Mouse (Mus musculus) hindbrain, embryonic 11.5 days (tissue): ENCODE data around the gene Tbc1d9b. TPM values are rescaled to one million over a fixed set of nuclear protein-coding genes. Genes with fewer than 3 reads are reported as not detected.

Source experiments
- ATAC-seq: fragments of 200-750 bp; cut with Nextera tagmentation; 2 replicates; pipeline ENCODE4 v1.8.0; 2017; ENCODE audit warnings: mild to moderate bottlenecking, moderate TSS enrichment, moderate library complexity; ENCODE audit not compliant: low FRiP score
- DNase-seq: peaks from one replicate; pipeline ENCODE4 v3.0.0-alpha.2; 2015; ENCODE audit warnings: low spot score
- H3K27ac ChIP-seq: fragments of 300-500 bp; sonication (generic); 2 replicates; pipeline ENCODE4 v1.5.1; 2014; ENCODE audit warnings: mild to moderate bottlenecking, low read depth, low read length
- H3K27me3 ChIP-seq: fragments of 300-500 bp; sonication (generic); 2 replicates; pipeline ENCODE4 v1.6.1; 2014; ENCODE audit warnings: mild to moderate bottlenecking, low read length, moderate library complexity, mixed read lengths; ENCODE audit not compliant: control insufficient read depth, insufficient read depth
- H3K36me3 ChIP-seq: fragments of 300-500 bp; sonication (generic); 2 replicates; pipeline ENCODE4 v1.6.1; 2014; ENCODE audit warnings: mild to moderate bottlenecking, low read length, moderate library complexity, mixed read lengths; ENCODE audit not compliant: control insufficient read depth, insufficient read depth
- H3K4me1 ChIP-seq: fragments of 300-500 bp; sonication (generic); replicated peaks from 2 replicates; pipeline ENCODE4 v1.6.1; 2014; ENCODE audit warnings: low read length, mixed read lengths; ENCODE audit not compliant: control insufficient read depth, insufficient read depth
- H3K4me2 ChIP-seq: fragments of 300-500 bp; sonication (generic); replicated peaks from 2 replicates; pipeline ENCODE4 v1.6.1; 2014; ENCODE audit warnings: mild to moderate bottlenecking, low read depth, low read length
- H3K4me3 ChIP-seq: fragments of 300-500 bp; sonication (generic); 2 replicates; pipeline ENCODE4 v1.5.1; 2014; ENCODE audit warnings: low read depth, low read length
- H3K9ac ChIP-seq: fragments of 300-500 bp; sonication (generic); 2 replicates; pipeline ENCODE4 v1.6.1; 2014; ENCODE audit warnings: low read depth, low read length
- H3K9me3 ChIP-seq: fragments of 300-500 bp; sonication (generic); 2 replicates; pipeline ENCODE4 v1.6.1; 2016; ENCODE audit warnings: low read length; ENCODE audit not compliant: control insufficient read depth
- WGBS: fragments of 180-500 bp; shearing (Covaris S2); extraction: QIAGEN DNeasy Blood & Tissue Kit; methylation state at CpG from one replicate; pipeline ENCODE4 v1.1.7; 2014; 5-methylcytosine and 5-hydroxymethylcytosine counted together
- polyA plus RNA-seq: library from polyadenylated mRNA; unstranded; fragments of >200 nt; fragmentation: Nextera tagmentation; extraction: Ambion mirVana; gene quantifications from 2 replicates; pipeline ENCODE4 v1.2.1, GENCODE M21; 2014

The Tbc1d9b gene
- polyA plus RNA-seq, 1 experiment from 2014 or later, result 22.0 TPM

DNA sequence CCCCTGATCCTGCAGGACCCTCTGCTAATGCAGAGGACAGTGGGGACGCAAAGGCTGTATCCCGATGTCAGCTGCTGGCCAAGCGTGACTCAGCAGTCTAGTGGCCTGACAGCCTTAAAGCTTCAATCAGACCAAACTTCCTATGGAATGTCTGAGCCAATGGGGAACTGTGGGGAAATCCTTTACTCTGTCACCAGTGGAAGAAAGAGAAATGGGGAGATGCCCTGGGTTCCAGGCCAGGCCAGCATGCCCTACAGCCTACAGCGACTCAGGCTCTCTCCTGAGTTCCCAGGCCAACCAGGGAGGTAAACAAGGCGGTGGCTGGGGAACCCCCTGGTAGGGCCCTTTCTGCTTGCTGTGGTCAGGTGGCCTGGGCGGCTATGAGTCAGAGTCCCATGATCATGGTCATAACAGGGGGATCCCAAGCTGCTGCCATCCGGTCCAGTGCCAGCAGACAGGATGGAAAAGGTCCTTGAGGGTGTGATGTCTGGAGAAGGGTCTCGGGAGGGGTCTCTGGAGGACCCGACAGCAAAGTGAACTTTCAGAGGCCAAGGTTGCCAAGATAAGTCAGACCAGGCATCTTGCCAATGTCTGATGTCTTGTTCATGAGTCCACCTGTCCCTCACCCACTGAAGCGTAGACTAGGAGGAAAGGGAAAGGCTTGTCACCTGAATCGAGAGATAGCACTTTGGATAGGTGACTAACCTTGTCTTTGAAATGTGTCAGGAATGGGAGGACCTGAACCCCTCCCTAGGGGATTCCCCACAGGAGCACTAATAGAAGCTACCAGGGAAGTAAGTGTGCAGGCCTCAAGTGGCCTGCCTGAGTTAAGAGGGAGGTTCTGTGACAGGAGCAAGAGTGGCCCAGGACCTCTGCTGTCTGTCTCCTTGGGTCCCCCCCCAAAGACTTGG, 81.9 kb downstream of the Tbc1d9b start:
- H3K27ac ChIP-seq, result no peak overlapping the region
- ATAC-seq (no peak), DNase-seq (no peak)
- H3K9me3 ChIP-seq, result no peaks in the 10 kb centered on the region
- no peaks in the 10 kb centered on the region for H3K4me1 ChIP-seq
- H3K4me3 ChIP-seq, result no peak overlapping the region
- H3K4me2 ChIP-seq, result no peak overlapping the region
- no peak overlapping the region for H3K9ac ChIP-seq
- H3K36me3 ChIP-seq, result no peaks in the 10 kb centered on the region
- 71% methylated on average over 11 of the region's 11 CpGs for WGBS
- H3K27me3 ChIP-seq, result no peaks in the 10 kb centered on the region

DNA sequence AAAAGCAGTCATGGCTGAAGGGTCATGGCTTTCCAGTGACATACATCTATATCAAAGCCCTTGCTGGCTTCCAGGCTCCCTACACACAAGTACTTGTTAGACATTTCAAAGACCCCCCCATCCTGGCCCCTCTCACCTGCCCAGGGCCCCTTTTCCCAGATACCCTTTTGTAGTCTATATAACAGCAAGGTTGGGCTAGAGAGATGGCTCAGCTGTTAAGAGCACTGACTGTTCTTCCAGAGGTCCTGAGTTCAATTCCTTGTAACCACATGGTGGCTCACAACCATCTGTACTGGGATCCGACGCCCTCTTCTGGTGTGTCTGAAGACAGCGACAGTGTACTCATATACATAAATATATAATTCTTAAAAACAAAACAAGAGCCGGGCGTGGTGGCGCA, 83.4 kb downstream of the Tbc1d9b start:
- no peak for DNase-seq
- Histone ChIP-seq H3K27me3 (no peaks in the 10 kb centered on the region), H3K4me3 (no peak overlapping the region), H3K9ac (no peak overlapping the region), H3K27ac (no peak overlapping the region), H3K36me3 (no peaks in the 10 kb centered on the region), H3K4me1 (no peaks in the 10 kb centered on the region), H3K9me3 (no peaks in the 10 kb centered on the region), H3K4me2 (no peak overlapping the region)
- WGBS, result 95% methylated on average over 6 of the region's 6 CpGs
- ATAC-seq, result no peak

DNA sequence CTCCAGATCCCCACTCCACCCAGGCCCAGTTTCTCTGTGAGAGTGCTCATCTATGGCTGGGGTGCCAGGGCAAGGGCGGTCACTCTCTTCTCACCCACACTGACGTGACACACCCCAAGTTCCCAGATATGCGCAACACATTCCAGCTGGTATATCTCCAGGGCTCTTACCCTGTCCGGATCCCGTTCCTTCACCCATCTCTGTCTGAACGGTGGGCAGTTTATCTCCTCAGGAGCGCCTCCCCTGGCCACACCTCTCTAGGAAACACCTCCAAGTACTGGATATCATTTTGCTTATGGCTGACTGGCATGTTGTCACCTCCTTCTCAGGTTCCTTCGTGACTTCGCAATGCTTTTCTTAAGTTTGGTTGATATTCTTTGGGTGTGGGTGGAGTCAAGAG, 84.4 kb downstream of the Tbc1d9b start:
- no peaks in the 10 kb centered on the region for H3K9me3 ChIP-seq
- no peaks in the 10 kb centered on the region for H3K27me3 ChIP-seq
- no peak overlapping the region for H3K4me3 ChIP-seq
- no peak overlapping the region for H3K9ac ChIP-seq
- 21% methylated on average over 9 of the region's 9 CpGs for WGBS
- H3K36me3 ChIP-seq, result no peaks in the 10 kb centered on the region
- ATAC-seq (no peak), DNase-seq (no peak)
- no peak overlapping the region for H3K27ac ChIP-seq
- H3K4me1 ChIP-seq, result no peaks in the 10 kb centered on the region
- H3K4me2 ChIP-seq, result no peak overlapping the region

DNA sequence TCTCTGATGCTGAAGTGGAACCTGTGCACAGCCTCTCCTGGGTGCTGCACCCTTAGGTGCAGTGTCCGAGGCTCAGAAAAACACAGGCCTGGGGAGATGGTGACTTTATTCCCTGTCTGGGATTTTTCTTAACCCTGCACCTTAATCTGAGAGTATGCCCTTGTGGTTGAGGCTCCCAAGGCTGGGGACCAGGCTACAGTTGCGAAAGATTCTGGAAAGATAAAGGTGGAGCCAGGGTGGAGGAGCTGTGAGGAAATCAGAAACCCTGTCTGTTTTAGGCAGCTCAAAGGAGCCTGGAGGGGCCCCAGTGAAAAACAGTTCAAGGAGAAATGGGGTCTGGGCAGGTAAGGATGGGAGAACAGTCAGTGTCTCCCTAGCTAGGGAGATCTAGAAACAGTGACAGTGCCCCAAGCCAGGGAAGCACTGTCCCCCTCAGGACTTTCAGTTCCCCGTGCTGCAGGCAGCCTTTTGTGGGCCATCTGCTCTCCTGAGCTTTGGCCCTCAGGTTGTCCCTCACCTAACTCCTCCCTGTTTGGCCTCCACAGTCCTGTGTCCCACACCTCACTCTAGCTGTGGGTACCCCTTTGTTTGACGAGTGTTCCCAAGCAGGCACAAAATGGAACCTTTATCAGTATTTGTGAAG, 85.6 kb downstream of the Tbc1d9b start:
- Histone ChIP-seq H3K4me1 (no peaks in the 10 kb centered on the region), H3K36me3 (no peaks in the 10 kb centered on the region), H3K9me3 (no peaks in the 10 kb centered on the region), H3K9ac (no peak overlapping the region), H3K4me2 (no peak overlapping the region), H3K27ac (no peak overlapping the region), H3K27me3 (no peaks in the 10 kb centered on the region), H3K4me3 (no peak overlapping the region)
- DNase-seq, result no peak
- 65% methylated on average over 4 of the region's 4 CpGs for WGBS
- no peak for ATAC-seq

DNA sequence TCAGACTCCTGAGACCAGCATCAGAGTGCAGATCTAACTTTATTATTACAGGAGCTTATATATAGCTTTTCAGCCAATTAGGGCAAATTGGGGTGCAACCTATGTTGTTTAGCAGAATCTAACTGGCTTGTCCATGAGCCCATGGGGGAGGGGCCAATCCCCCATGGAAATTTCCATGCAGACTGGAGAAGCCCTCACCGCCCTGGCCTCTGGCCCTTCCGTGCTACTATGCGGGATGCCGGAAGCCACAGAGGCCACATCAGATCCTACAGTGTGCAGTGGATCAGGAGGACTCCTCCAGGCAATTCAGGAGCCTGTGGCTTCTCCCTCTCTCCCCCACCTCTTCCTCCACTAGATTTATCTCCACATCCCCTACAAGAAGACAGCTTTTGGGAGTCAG, 86.6 kb downstream of the Tbc1d9b start:
- ATAC-seq, result no peak
- no peak for DNase-seq
- 48% methylated on average over 4 of the region's 4 CpGs for WGBS
- Histone ChIP-seq H3K4me1 (no peaks in the 10 kb centered on the region), H3K9ac (no peak overlapping the region), H3K4me3 (no peak overlapping the region), H3K36me3 (no peaks in the 10 kb centered on the region), H3K27me3 (no peaks in the 10 kb centered on the region), H3K9me3 (no peaks in the 10 kb centered on the region), H3K27ac (no peak overlapping the region), H3K4me2 (no peak overlapping the region)

DNA sequence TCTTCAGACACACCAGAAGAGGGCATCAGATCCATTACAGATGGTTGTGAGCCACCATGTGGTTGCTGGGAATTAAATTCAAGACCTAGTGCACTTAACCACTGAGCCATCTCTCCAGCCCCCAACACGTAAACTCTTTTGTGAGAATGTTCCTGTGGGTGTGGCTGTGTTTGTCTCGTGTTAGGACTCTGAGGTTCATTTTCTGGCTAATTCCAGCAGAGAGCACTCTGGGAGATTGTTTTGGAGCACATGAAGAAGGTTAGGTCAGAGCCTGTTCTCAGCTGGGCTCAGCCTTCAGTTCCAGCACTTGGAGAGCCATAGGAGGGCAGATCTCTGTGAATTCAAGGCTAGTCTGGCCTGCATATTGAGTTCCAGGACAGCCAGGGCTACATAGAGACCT, 88.6 kb downstream of the Tbc1d9b start:
- H3K9ac ChIP-seq, result no peak overlapping the region
- DNase-seq (no peak), ATAC-seq (no peak)
- 60% methylated on average over 2 of the region's 2 CpGs for WGBS
- no peaks in the 10 kb centered on the region for H3K27me3 ChIP-seq
- H3K27ac ChIP-seq, result no peak overlapping the region
- H3K36me3 ChIP-seq, result no peaks in the 10 kb centered on the region
- no peaks in the 10 kb centered on the region for H3K9me3 ChIP-seq
- no peaks in the 10 kb centered on the region for H3K4me1 ChIP-seq
- no peak overlapping the region for H3K4me2 ChIP-seq
- H3K4me3 ChIP-seq, result no peak overlapping the region

Other genes with a start within 250 kb of the Tbc1d9b start
- 4.5 and 4.6 TPM in 2 replicates for gene Rasgef1c, start 229.6 kb upstream of the Tbc1d9b start, polyA plus RNA-seq
- 80.6 and 81.0 TPM in 2 replicates for gene Rnf130, start 106.0 kb upstream of the Tbc1d9b start, polyA plus RNA-seq
- gene Mrnip, start 43.0 kb downstream of the Tbc1d9b start, polyA plus RNA-seq, result 21.9 and 22.4 TPM in 2 replicates
- gene Sqstm1, start 79.4 kb downstream of the Tbc1d9b start, polyA plus RNA-seq, result 165 and 188 TPM in 2 replicates
- 17.9 and 19.6 TPM in 2 replicates for gene Mgat4b, start 79.5 kb downstream of the Tbc1d9b start, polyA plus RNA-seq
- 0.94 and 1.3 TPM in 2 replicates for gene Ltc4s, start 107.2 kb downstream of the Tbc1d9b start, polyA plus RNA-seq
- gene Maml1, start 160.9 kb downstream of the Tbc1d9b start, polyA plus RNA-seq, result 9.2 and 10.1 TPM in 2 replicates
- gene Canx, start 194.3 kb downstream of the Tbc1d9b start, polyA plus RNA-seq, result 242 and 267 TPM in 2 replicates
- gene Cby3, start 223.1 kb downstream of the Tbc1d9b start, polyA plus RNA-seq, result 0.22 and 0.51 TPM in 2 replicates
- 854 and 865 TPM in 2 replicates for gene Hnrnph1, start 245.6 kb downstream of the Tbc1d9b start, polyA plus RNA-seq